Mouse (Mus musculus) embryonic facial prominence, embryonic 14.5 days (tissue): ENCODE data around the gene Itgam. TPM values are rescaled to one million over a fixed set of nuclear protein-coding genes. Genes with fewer than 3 reads are reported as not detected.

Experiments used
- ATAC-seq: fragments of 200-750 bp; cut with Nextera tagmentation; 2 replicates; pipeline ENCODE4 v1.8.0; 2017; ENCODE audit warnings: low read depth, moderate number of reproducible peaks, moderate TSS enrichment
- DNase-seq: peaks from one replicate; pipeline ENCODE4 v3.0.0-alpha.2; 2015; ENCODE audit warnings: low spot score
- H3K27ac ChIP-seq: fragments of 300-500 bp; sonication (generic); replicated peaks from 2 replicates; pipeline ENCODE4 v1.5.1; 2014; ENCODE audit warnings: low read depth, mild to moderate bottlenecking, low read length, moderate library complexity
- H3K27me3 ChIP-seq: fragments of 300-500 bp; sonication (generic); replicated peaks from 2 replicates; pipeline ENCODE4 v1.6.1; 2014; ENCODE audit warnings: low read length; ENCODE audit not compliant: control insufficient read depth, insufficient read depth
- H3K36me3 ChIP-seq: fragments of 300-500 bp; sonication (generic); 2 replicates; pipeline ENCODE4 v1.6.1; 2014; ENCODE audit warnings: low read length, mixed read lengths; ENCODE audit not compliant: control insufficient read depth, insufficient read depth
- H3K4me1 ChIP-seq: fragments of 300-500 bp; sonication (generic); 2 replicates; pipeline ENCODE4 v1.6.1; 2014; ENCODE audit warnings: antibody characterized with exemption, low read length; ENCODE audit not compliant: control insufficient read depth, insufficient read depth
- H3K4me2 ChIP-seq: fragments of 300-500 bp; sonication (generic); 2 replicates; pipeline ENCODE4 v1.6.1; 2014; ENCODE audit warnings: low read depth, mild to moderate bottlenecking, low read length, moderate library complexity, mixed read lengths
- H3K4me3 ChIP-seq: fragments of 300-500 bp; sonication (generic); 2 replicates; pipeline ENCODE4 v1.5.1; 2014; ENCODE audit warnings: low read depth, mild to moderate bottlenecking, low read length
- H3K9ac ChIP-seq: fragments of 300-500 bp; sonication (generic); 2 replicates; pipeline ENCODE4 v1.6.1; 2014; ENCODE audit warnings: low read depth, mild to moderate bottlenecking, low read length, moderate library complexity, mixed read lengths
- H3K9me3 ChIP-seq: fragments of 300-500 bp; sonication (generic); 2 replicates; pipeline ENCODE4 v1.6.1; 2016; ENCODE audit warnings: low read length; ENCODE audit not compliant: control insufficient read depth
- WGBS: fragments of 180-500 bp; shearing (Covaris S2); extraction: QIAGEN DNeasy Blood & Tissue Kit; methylation state at CpG from one replicate; pipeline ENCODE4 v1.1.7; 2014; 5-methylcytosine and 5-hydroxymethylcytosine counted together
- polyA plus RNA-seq: library from polyadenylated mRNA; unstranded; fragments of >200 nt; fragmentation: Nextera tagmentation; extraction: Ambion mirVana; gene quantifications from 2 replicates; pipeline ENCODE4 v1.2.1, GENCODE M21; 2014

Gene Itgam
- polyA plus RNA-seq, 1 experiment from 2014 or later = 1.0 TPM

- 67% methylated on average over 2 of the region's 2 CpGs for WGBS
- Histone ChIP-seq H3K4me3 (no peak overlapping the region), H3K4me1 (no peaks in the 10 kb centered on the region), H3K27ac (no peak overlapping the region), H3K36me3 (no peaks in the 10 kb centered on the region), H3K4me2 (no peak overlapping the region), H3K27me3 (no peaks in the 10 kb centered on the region), H3K9ac (no peak overlapping the region), H3K9me3 (no peaks in the 10 kb centered on the region)
- no peak for ATAC-seq
- DNase-seq = no peak
Measured at GRCm38 (mm10) chr7:128045640-128046039, 16.8 kb upstream of the Itgam start.

- ATAC-seq = no peak
- H3K36me3 ChIP-seq = no peaks in the 10 kb centered on the region
- no peaks in the 10 kb centered on the region for H3K27me3 ChIP-seq
- 96% methylated on average over 4 of the region's 4 CpGs for WGBS
- no peak overlapping the region for H3K9ac ChIP-seq
- no peak overlapping the region for H3K4me2 ChIP-seq
- no peak overlapping the region for H3K27ac ChIP-seq
- DNase-seq = no peak
- no peaks in the 10 kb centered on the region for H3K4me1 ChIP-seq
- H3K4me3 ChIP-seq = no peak overlapping the region
- no peaks in the 10 kb centered on the region for H3K9me3 ChIP-seq
Measured at GRCm38 (mm10) chr7:128048819-128049218, 13.6 kb upstream of the Itgam start.

- H3K4me2 ChIP-seq = no peak overlapping the region
- H3K4me1 ChIP-seq = no peaks in the 10 kb centered on the region
- no peaks in the 10 kb centered on the region for H3K36me3 ChIP-seq
- ATAC-seq = no peak
- H3K27me3 ChIP-seq = no peaks in the 10 kb centered on the region
- H3K9me3 ChIP-seq = no peaks in the 10 kb centered on the region
- H3K9ac ChIP-seq = no peak overlapping the region
- no peak for DNase-seq
- no peak overlapping the region for H3K4me3 ChIP-seq
- WGBS = 93% methylated on average over 2 of the region's 2 CpGs
- no peak overlapping the region for H3K27ac ChIP-seq
Measured at GRCm38 (mm10) chr7:128049254-128049653, 13.2 kb upstream of the Itgam start.

GRCm38 (mm10) chr7:128050739-128051138, 11.7 kb upstream of the Itgam start:
- no peak for ATAC-seq
- no peaks in the 10 kb centered on the region for H3K4me1 ChIP-seq
- no peak overlapping the region for H3K27ac ChIP-seq
- H3K36me3 ChIP-seq = no peaks in the 10 kb centered on the region
- H3K9ac ChIP-seq = no peak overlapping the region
- H3K9me3 ChIP-seq = no peaks in the 10 kb centered on the region
- no peaks in the 10 kb centered on the region for H3K27me3 ChIP-seq
- H3K4me2 ChIP-seq = no peak overlapping the region
- no peak overlapping the region for H3K4me3 ChIP-seq
- DNase-seq = no peak
- 63% methylated on average over 4 of the region's 4 CpGs for WGBS

- H3K9me3 ChIP-seq = no peaks in the 10 kb centered on the region
- no peak overlapping the region for H3K9ac ChIP-seq
- no peaks in the 10 kb centered on the region for H3K27me3 ChIP-seq
- H3K27ac ChIP-seq = no peak overlapping the region
- WGBS = 73% methylated on average over 5 of the region's 5 CpGs
- H3K36me3 ChIP-seq = no peaks in the 10 kb centered on the region
- H3K4me2 ChIP-seq = no peak overlapping the region
- DNase-seq (no peak), ATAC-seq (no peak)
- H3K4me1 ChIP-seq = no peaks in the 10 kb centered on the region
- no peak overlapping the region for H3K4me3 ChIP-seq
Measured at GRCm38 (mm10) chr7:128053061-128053460, 9.4 kb upstream of the Itgam start.

- no peaks in the 10 kb centered on the region for H3K36me3 ChIP-seq
- no peaks in the 10 kb centered on the region for H3K4me1 ChIP-seq
- no peaks in the 10 kb centered on the region for H3K9me3 ChIP-seq
- DNase-seq (no peak), ATAC-seq (no peak)
- no peak overlapping the region for H3K4me3 ChIP-seq
- H3K9ac ChIP-seq = no peak overlapping the region
- H3K27ac ChIP-seq = no peak overlapping the region
- no peaks in the 10 kb centered on the region for H3K27me3 ChIP-seq
- 71% methylated on average over 3 of the region's 3 CpGs for WGBS
- H3K4me2 ChIP-seq = no peak overlapping the region
Measured at GRCm38 (mm10) chr7:128056917-128057444, 5.5 kb upstream of the Itgam start.

- Histone ChIP-seq H3K4me2 (no peak overlapping the region), H3K9ac (no peak overlapping the region), H3K4me3 (no peak overlapping the region), H3K27ac (no peak overlapping the region), H3K4me1 (no peaks in the 10 kb centered on the region), H3K36me3 (no peaks in the 10 kb centered on the region), H3K27me3 (no peaks in the 10 kb centered on the region), H3K9me3 (no peaks in the 10 kb centered on the region)
- 71% methylated on average over 8 of the region's 8 CpGs for WGBS
- no peak for ATAC-seq
- no peak for DNase-seq
Measured at GRCm38 (mm10) chr7:128057860-128058259, 4.6 kb upstream of the Itgam start.

GRCm38 (mm10) chr7:128058576-128058975, 3.9 kb upstream of the Itgam start:
- H3K4me1 ChIP-seq = no peaks in the 10 kb centered on the region
- H3K36me3 ChIP-seq = no peaks in the 10 kb centered on the region
- WGBS = 75% methylated on average over 7 of the region's 7 CpGs
- H3K9ac ChIP-seq = no peak overlapping the region
- ATAC-seq (peak; percentile 47; the same call in 1 of the 2 replicates), DNase-seq (no peak)
- H3K27ac ChIP-seq = no peak overlapping the region
- no peak overlapping the region for H3K4me2 ChIP-seq
- H3K9me3 ChIP-seq = no peaks in the 10 kb centered on the region
- no peaks in the 10 kb centered on the region for H3K27me3 ChIP-seq
- H3K4me3 ChIP-seq = no peak overlapping the region

- WGBS = 68% methylated on average over 4 of the region's 4 CpGs
- H3K27ac ChIP-seq = no peak overlapping the region
- ATAC-seq (no peak), DNase-seq (no peak)
- no peaks in the 10 kb centered on the region for H3K27me3 ChIP-seq
- no peak overlapping the region for H3K4me3 ChIP-seq
- no peaks in the 10 kb centered on the region for H3K36me3 ChIP-seq
- no peaks in the 10 kb centered on the region for H3K4me1 ChIP-seq
- H3K9ac ChIP-seq = no peak overlapping the region
- H3K4me2 ChIP-seq = no peak overlapping the region
- H3K9me3 ChIP-seq = no peaks in the 10 kb centered on the region
Measured at GRCm38 (mm10) chr7:128059091-128059490, 3.3 kb upstream of the Itgam start.
